Mouse (Mus musculus): Measurements from ENCODE around the gene Apon. TPM values are rescaled to one million over a fixed set of nuclear protein-coding genes. Genes with fewer than 3 reads are reported as not detected.

Gene Apon
- polyA plus RNA-seq, 1 experiment from 2014 or later, result 42.4 TPM

DNA sequence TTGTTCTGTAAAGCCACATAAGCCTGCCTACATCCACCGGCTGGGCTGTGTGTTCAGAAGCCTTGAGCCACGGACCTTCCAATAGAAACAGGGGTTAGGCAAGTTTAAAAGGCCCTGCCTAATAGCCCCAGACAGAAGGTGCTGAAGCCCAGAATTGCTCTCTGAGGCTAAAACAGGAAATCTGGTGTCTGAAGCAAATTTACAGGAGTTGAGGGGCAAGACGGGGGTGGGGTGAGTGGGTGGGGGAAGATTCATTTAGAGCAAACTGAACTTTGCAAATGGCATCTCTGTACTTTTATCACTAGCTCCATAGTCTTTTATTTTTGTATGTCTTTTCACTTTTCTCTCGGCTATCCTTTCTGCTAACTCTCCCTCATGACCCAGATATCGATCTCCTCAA lies 22.8 kb upstream of the Apon start:
- no peaks in the 10 kb centered on the region for H3K27me3 ChIP-seq (ENCODE audit: insufficient read depth, low read length)
- peak overlapping the region; percentile 83 for H3K9ac ChIP-seq (replicated peaks)
- peaks cover 12% of the 10 kb centered on the region for H3K4me1 ChIP-seq (ENCODE audit: insufficient read depth)
- WGBS (ENCODE audit: insufficient replicate concordance), result 5% methylated on average over 5 of the region's 5 CpGs
- no peak for TF ChIP-seq EP300 (IDR thresholded peaks at IDR 0.05; ENCODE audit: low read depth)
- no peak for TF ChIP-seq CTCF (IDR thresholded peaks at IDR 0.05; ENCODE audit: low read depth)
- peak overlapping the region; percentile 70 for H3K4me3 ChIP-seq (ENCODE audit: low read depth, low read length)
- H3K36me3 ChIP-seq (replicated peaks; ENCODE audit: insufficient read depth, low read length), result no peaks in the 10 kb centered on the region
- no peaks in the 10 kb centered on the region for H3K9me3 ChIP-seq (ENCODE audit: low read length)
- ATAC-seq, result no peak
- H3K27ac ChIP-seq (ENCODE audit: low read depth), result peak overlapping the region; percentile 93
- no peak for DNase-seq
- H3K4me2 ChIP-seq (ENCODE audit: low read depth, low read length), result peak overlapping the region; percentile 84

DNA sequence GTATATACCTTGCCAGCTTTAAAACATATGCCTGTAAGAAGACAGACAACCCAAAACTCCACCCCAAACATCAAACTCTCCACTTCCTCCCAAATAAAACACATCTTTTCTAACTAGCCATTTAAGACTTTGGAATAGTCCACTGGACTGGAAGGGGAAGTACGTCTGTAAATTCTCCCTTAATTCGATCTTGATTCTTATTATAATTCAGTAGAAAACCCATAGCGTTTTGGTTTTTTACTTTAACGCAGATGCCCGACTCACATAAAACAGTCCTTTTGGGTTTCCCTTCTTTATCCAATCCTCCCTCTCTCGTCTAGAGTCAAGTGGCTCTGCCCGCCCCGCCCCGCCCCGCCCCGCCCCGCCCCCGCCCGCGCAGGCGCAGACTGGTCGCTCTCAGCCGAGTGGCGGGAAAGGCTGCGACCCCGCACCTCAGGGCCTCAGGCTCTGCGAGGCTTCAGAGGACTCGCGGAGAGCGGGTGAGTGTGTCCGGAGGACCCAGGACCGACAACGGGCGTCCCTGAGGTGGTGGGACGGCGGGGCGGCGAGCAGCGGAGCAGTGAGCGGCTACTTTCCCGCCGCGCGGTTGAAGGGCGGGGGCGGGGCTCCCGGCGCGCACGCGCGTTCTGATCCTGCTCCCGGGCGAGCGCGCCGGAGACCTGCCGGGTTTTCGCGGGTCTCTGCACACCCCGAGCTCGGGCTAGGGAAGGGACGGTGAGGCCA lies 22.0 kb upstream of the Apon start, which contains the start of gene Timeless:
Gene Timeless, plus strand, starts transcription at position 369 of the 723 bp plus-strand sequence.
- DNase-seq, result peak; percentile 92
- H3K4me1 ChIP-seq (ENCODE audit: insufficient read depth), result peaks cover 12% of the 10 kb centered on the region
- H3K4me2 ChIP-seq (ENCODE audit: low read depth, low read length), result peak within 1 kb of the TSS; percentile 84
- peak within 1 kb of the TSS; percentile 70 for H3K4me3 ChIP-seq (ENCODE audit: low read depth, low read length)
- H3K9ac ChIP-seq (replicated peaks), result peak within 1 kb of the TSS; percentile 83
- H3K27me3 ChIP-seq (ENCODE audit: insufficient read depth, low read length), result no peaks in the 10 kb centered on the region
- no peaks in the 10 kb centered on the region for H3K36me3 ChIP-seq (replicated peaks; ENCODE audit: insufficient read depth, low read length)
- TF ChIP-seq EP300 (IDR thresholded peaks at IDR 0.05; ENCODE audit: low read depth) (no peak; the same call in none of the 2 replicates), CTCF (IDR thresholded peaks at IDR 0.05; ENCODE audit: low read depth) (no peak)
- H3K27ac ChIP-seq (ENCODE audit: low read depth), result peak within 1 kb of the TSS; percentile 93
- ATAC-seq, result peak; percentile 95
- under 1% methylated on average over 51 of the region's 58 CpGs for WGBS (ENCODE audit: insufficient replicate concordance)
- no peaks in the 10 kb centered on the region for H3K9me3 ChIP-seq (ENCODE audit: low read length)

DNA sequence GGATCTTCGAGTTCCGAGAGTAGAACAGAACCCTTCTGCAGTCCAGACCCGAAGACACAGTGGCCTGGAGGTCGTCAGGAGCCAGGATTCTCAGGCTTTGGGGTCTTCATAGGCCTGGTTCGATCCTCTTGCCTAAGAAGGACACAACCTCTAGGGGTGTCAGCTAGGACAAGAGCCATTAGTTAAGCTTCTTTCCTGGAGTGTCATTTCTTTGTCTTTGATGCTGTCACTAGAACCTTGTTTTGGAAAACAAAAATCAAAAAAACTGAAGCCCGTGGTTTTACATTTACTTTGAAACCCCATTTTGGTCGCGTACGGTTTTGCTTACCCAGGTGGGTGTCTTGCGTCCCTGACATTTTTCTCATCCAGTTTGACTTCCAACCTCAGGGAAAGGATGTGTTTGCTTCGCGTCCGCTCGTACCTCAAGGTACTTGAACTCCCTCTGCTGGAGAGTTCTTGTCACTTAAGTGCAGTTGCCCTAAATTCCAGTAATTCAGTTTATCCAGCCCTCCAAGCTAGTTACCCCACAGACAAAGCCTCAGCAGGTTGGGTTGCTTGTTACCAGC lies 21.4 kb upstream of the Apon start:
- Histone ChIP-seq H3K9ac (replicated peaks) (peak overlapping the region; percentile 83), H3K36me3 (replicated peaks; ENCODE audit: insufficient read depth, low read length) (no peaks in the 10 kb centered on the region), H3K4me3 (ENCODE audit: low read depth, low read length) (peak overlapping the region; percentile 70), H3K4me1 (ENCODE audit: insufficient read depth) (peaks cover 12% of the 10 kb centered on the region), H3K27ac (ENCODE audit: low read depth) (peak overlapping the region; percentile 93), H3K4me2 (ENCODE audit: low read depth, low read length) (peak overlapping the region; percentile 84), H3K27me3 (ENCODE audit: insufficient read depth, low read length) (no peaks in the 10 kb centered on the region), H3K9me3 (ENCODE audit: low read length) (no peaks in the 10 kb centered on the region)
- DNase-seq (peak; percentile 52), ATAC-seq (peak; percentile 64)
- under 1% methylated on average over 14 of the region's 14 CpGs for WGBS (ENCODE audit: insufficient replicate concordance)
- TF ChIP-seq CTCF (IDR thresholded peaks at IDR 0.05; ENCODE audit: low read depth), result peak; percentile 92
- no peak for TF ChIP-seq EP300 (IDR thresholded peaks at IDR 0.05; ENCODE audit: low read depth)

DNA sequence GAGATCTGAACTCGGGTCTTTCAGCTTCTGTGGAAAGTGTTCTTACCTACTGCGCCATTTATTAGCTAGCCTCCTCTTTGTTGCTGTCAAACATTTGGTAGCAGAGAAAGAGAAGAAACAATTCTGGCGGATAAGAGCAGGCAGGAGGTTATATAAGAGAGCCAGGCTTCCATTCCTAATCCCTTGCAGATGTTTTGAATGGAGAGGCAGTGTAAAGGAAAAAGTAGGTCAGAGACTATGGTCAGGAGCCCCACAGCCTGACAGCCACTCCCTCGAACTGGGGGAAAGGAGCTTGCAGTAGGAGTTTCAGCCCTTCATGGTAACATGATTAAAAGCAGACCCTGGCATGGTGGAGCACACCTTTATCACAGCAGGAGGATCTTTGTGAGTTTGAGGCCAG lies 17.6 kb upstream of the Apon start:
- WGBS (ENCODE audit: insufficient replicate concordance), result 77% methylated on average over 4 of the region's 4 CpGs

DNA sequence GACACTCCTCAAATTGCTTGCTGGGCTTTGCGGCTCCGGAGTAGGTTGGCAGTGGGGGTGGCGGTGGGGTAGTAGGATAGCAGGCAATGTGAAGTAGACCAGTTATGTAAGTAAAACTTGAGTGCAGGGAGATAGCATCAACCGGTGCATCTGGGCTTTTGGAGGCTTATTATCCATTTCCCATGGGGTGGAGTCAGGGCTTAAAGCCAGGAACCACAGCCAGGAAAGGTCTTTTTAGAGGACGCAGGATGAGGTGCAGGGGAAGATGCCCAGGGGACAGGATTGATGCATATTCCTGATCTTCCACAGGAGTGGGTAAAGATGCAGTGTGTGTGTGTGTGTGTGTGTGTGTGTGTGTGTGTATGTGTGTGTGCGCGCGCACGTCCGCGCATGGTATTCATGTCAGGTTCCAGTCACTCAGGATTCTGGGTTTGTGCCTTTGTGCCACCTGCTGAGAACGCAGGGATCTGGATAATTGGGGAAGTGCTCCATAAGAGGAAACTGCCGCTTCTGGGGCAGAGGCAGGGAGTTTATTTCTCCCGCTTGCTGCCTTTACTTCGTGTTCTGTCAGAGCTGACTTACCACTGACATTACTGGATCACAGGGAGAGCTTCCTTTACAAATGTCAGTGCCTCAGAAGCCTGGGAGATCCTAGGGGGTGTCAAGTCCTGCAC lies 16.0 kb upstream of the Apon start:
- no peak for DNase-seq
- no peak overlapping the region for H3K27ac ChIP-seq (ENCODE audit: low read depth)
- 78% methylated on average over 15 of the region's 15 CpGs for WGBS (ENCODE audit: insufficient replicate concordance)
- peaks cover 21% of the 10 kb centered on the region for H3K36me3 ChIP-seq (replicated peaks; ENCODE audit: insufficient read depth, low read length)
- TF ChIP-seq CTCF (IDR thresholded peaks at IDR 0.05; ENCODE audit: low read depth), result no peak
- no peak for TF ChIP-seq EP300 (IDR thresholded peaks at IDR 0.05; ENCODE audit: low read depth)
- H3K9me3 ChIP-seq (ENCODE audit: low read length), result no peaks in the 10 kb centered on the region
- H3K9ac ChIP-seq (replicated peaks), result no peak overlapping the region
- H3K4me2 ChIP-seq (ENCODE audit: low read depth, low read length), result no peak overlapping the region
- 0 out of 2 replicates have a peak, but pooled peaks cover 2% of the 10 kb centered on the region for H3K4me1 ChIP-seq (ENCODE audit: insufficient read depth)
- no peak overlapping the region for H3K4me3 ChIP-seq (ENCODE audit: low read depth, low read length)
- no peak for ATAC-seq
- H3K27me3 ChIP-seq (ENCODE audit: insufficient read depth, low read length), result no peaks in the 10 kb centered on the region

More for the DNA sequence above, 17.6 kb upstream of the Apon start:
- Histone ChIP-seq H3K9me3 (ENCODE audit: low read length) (no peaks in the 10 kb centered on the region), H3K27ac (ENCODE audit: low read depth) (no peak overlapping the region), H3K4me3 (ENCODE audit: low read depth, low read length) (no peak overlapping the region), H3K9ac (replicated peaks) (no peak overlapping the region), H3K4me2 (ENCODE audit: low read depth, low read length) (no peak overlapping the region), H3K27me3 (ENCODE audit: insufficient read depth, low read length) (no peaks in the 10 kb centered on the region), H3K36me3 (replicated peaks; ENCODE audit: insufficient read depth, low read length) (peaks cover 15% of the 10 kb centered on the region), H3K4me1 (ENCODE audit: insufficient read depth) (peaks cover 3% of the 10 kb centered on the region; the same call in 1 of the 2 replicates)
- TF ChIP-seq CTCF (IDR thresholded peaks at IDR 0.05; ENCODE audit: low read depth) (no peak), EP300 (IDR thresholded peaks at IDR 0.05; ENCODE audit: low read depth) (no peak)
- DNase-seq, result no peak
- no peak for ATAC-seq

DNA sequence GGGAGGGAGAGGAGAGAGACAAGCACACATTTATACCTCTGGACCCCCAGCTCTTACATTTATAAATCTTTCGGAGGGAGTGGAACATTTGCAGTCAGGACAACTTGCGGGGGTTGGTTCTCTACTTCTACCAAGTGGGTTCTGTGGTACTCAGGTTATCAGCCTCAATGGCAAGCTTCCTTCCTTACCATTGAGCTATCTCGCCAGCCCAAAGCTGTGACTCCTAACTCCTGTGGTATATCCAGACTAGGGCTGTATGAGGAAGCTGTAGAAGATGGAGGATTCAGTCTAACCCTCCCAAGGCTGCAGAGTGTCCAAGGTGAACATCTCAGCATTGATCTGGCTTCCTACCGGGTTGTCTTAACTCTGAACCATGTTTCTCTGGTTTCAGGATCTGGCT lies 14.8 kb upstream of the Apon start:
- no peak overlapping the region for H3K27ac ChIP-seq (ENCODE audit: low read depth)
- no peaks in the 10 kb centered on the region for H3K9me3 ChIP-seq (ENCODE audit: low read length)
- no peak for ATAC-seq
- H3K4me1 ChIP-seq (ENCODE audit: insufficient read depth), result 0 out of 2 replicates have a peak, but pooled peaks cover 2% of the 10 kb centered on the region
- peaks cover 33% of the 10 kb centered on the region for H3K36me3 ChIP-seq (replicated peaks; ENCODE audit: insufficient read depth, low read length)
- DNase-seq, result no peak
- H3K27me3 ChIP-seq (ENCODE audit: insufficient read depth, low read length), result no peaks in the 10 kb centered on the region
- H3K4me3 ChIP-seq (ENCODE audit: low read depth, low read length), result no peak overlapping the region
- H3K4me2 ChIP-seq (ENCODE audit: low read depth, low read length), result no peak overlapping the region
- WGBS (ENCODE audit: insufficient replicate concordance), result 77% methylated on average over 4 of the region's 4 CpGs
- TF ChIP-seq CTCF (IDR thresholded peaks at IDR 0.05; ENCODE audit: low read depth) (no peak), EP300 (IDR thresholded peaks at IDR 0.05; ENCODE audit: low read depth) (no peak)
- H3K9ac ChIP-seq (replicated peaks), result no peak overlapping the region

All from liver, postnatal 0 days (tissue).